Mouse (Mus musculus) CD4-positive helper T cell, adult 2 months (primary cell): ENCODE measurements around the gene Rnf114.

Experiments
- DNase-seq: peaks from one replicate; pipeline ENCODE4 v3.0.0-alpha.2; 2012; ENCODE audit warnings: low read depth, missing footprints, low spot score

Rnf114 gene

DNA sequence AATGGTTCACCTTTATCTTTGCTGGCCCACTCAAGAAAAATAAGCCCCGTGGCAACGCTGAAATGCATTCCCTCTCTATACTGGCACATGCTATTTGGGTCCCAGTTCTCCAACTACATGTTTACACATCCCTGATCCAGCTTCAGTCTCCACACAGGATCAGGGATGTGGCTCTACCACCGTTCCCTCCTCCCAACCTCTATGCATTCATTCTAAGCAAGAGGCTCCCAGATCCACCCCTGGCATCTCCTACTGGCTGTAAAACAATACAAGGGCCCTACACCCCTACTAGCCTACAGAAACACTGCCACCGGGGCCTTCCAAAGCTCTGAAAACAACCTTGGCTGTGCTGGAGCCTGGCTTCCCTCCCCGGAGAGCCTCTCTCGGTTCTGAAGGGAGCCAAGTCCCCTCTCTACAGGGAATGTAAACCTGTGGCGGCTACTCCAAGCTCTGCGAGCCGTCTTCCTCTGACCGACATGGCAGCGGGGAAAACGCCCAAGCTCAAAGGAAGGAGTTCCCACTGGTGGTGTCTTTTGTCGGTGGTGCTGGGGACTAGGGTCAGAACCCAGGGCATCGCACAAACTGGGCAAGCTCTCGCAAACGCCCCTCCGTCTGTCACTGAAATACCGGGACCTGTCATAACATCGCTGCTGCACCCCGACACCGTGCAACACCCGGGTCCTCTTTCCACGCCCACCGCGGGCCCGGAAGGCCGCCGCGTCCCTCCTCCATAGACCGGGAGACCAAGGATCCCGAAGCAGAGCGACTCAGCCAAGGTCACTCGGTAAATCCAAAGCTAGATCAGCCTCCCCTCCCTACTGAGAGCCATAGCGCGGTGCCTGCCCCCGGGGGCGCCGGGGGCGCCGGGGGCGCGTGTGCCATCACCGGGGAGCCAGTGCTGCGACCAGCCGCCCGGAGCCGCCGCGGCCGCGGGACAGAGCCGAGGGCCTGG, at the start of gene Rnf114:
Rnf114 (plus strand) TSS at position 889 of the 952 bp plus-strand sequence.
- DNase-seq = peak; percentile 71

DNA sequence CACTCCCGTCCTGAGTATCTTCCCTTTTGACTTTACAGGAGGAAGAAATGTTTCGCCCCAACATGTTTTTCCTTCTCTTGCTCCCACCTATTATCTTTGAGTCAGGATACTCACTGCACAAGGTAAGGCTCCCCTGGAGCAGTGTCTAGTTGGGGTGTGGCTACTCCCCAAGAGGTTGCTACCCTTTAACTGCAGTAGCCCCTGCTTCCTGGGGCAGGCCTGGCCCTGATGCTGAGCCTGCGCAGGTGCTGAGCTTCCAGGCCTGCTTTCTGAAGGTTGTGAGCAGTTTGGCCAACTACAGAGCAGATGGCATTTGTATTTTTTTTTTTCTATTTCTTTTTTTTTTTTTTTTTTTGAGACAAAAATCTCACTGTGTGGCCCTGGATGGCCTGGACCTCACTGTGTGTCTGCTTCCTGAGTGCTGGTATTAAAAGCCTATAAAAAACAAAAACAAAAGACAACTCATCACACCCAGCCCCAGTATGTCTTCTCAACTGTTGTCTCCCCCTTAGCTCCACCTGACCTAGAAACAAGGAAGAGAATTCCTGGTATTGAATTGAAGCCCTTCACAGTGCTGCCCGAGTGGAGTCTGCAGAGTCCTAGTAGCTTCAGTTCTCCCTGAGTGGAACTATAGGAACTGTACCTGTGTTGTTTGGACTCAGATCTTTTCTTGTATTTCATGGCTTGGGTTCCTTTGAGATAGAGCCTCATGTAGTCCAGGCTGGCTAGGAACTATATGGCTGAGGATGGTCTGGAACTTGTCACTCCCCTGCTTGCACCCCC, 48.8 kb upstream of the Rnf114 start:
- DNase-seq = no peak

- DNase-seq = no peak
These were observed 46.3 kb upstream of the Rnf114 start for GRCm38 (mm10) chr2:167445911-167446780.

- DNase-seq = no peak
These were observed 45.2 kb upstream of the Rnf114 start for GRCm38 (mm10) chr2:167447207-167447606.

DNA sequence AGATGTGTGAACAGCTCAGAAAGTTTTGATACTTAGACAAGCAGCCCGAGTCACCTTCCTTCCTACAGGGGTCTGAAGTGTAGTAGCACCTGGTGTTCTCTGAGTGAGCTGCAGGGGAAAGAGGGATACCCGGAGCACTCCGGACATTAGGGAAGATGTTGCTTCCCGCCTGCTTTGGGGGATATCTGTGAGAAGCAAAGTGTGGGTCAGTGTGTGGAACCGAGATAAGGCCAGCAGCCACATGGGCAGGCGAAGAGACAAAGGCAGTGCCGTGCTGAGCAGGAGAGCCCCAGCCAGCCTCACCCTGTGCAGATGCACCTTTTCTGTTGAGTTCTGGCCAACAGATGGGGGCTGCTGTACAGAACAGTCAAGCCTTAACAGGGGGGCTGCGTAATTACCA, 44.8 kb upstream of the Rnf114 start:
- no peak for DNase-seq

GRCm38 (mm10) chr2:167449331-167450275, 42.8 kb upstream of the Rnf114 start:
- DNase-seq = no peak

DNA sequence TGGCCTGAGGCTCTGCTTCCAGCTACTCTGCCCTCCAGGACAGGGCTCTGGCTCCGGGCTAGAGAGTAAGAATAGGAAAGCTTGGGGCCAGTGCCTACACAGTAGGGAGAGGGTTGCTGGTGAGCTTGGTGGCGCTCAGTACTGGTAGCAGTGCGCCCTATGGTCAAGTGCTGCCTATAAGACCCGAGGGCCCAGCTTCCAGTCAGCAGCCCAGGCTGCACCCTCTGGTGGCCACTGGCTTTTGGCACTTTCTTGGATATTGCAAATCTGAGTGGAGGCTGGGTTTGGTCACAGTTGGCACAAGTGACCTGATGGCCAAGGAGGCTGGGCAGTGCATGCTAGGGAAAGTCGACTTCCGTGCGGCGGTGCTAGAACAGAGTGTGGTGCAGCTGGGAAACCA, 41.8 kb upstream of the Rnf114 start:
- no peak for DNase-seq

- no peak for DNase-seq
These were observed 38.6 kb upstream of the Rnf114 start for GRCm38 (mm10) chr2:167453814-167454213.

- DNase-seq = no peak
These were observed 36.0 kb upstream of the Rnf114 start for GRCm38 (mm10) chr2:167456361-167457020.

DNA sequence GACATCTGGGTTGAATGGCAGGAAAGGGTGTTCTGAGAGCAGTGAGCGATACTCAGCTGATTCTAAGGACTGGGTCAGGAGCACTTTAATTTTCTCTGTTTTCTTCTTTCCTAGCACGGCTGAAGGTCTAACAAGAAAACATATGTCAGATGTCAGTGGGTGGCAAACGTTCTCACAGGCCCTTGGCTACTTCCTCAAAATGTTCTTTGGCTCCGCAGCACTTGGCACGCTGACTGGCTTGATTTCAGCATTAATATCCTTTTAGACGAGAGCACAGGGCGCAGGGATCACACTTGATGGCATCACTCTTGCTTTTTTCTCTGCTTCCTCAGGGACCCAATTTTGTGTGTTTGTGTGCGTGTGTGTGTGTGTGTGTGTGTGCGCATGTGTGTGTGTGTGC, 35.2 kb upstream of the Rnf114 start:
- no peak for DNase-seq

GRCm38 (mm10) chr2:167458548-167458947, 33.9 kb upstream of the Rnf114 start:
- DNase-seq = no peak

- DNase-seq = no peak
These were observed 33.2 kb upstream of the Rnf114 start for GRCm38 (mm10) chr2:167459071-167459865.

GRCm38 (mm10) chr2:167462954-167463353, 29.5 kb upstream of the Rnf114 start:
- peak; percentile 32 for DNase-seq

DNA sequence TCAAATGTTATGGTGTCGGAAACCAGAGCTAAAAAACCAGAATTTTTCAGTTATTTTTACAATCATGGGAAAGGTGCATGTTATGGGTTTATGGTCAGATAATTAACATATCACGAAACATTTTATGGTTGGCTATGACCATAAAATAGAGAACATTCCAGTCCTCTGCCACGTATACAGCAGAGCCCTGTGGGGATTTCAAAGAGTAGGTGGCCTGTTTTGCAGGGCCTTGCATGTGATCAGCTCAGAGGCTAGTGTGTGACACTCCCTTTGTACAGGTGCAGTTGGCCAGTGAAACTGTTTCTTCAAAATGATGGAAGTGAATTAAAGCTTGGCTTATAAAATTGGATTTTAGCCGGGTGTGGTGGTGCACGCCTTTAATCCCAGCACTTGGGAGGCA, 28.6 kb upstream of the Rnf114 start:
- no peak for DNase-seq

- DNase-seq = no peak
These were observed 26.5 kb upstream of the Rnf114 start for GRCm38 (mm10) chr2:167465951-167466350.

DNA sequence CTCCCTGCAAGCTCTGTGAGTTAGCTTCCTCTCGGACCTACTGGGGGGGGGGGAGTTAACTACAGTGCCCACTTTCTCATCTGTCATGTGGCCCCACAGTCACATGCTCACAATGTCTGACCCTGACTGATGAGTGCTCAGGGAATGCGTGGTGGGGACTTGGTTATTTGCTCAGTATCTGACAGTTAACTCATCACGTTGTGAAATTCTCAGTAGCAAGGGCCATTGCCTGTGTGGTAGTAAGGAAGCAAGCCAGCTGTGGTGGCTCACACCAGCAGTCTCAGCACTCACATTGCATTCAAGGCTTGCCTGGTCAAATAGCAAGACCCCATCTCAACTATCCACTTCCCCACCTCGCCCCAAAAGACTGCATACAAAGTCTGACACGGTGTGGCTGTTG, 25.2 kb upstream of the Rnf114 start:
- DNase-seq = no peak

DNA sequence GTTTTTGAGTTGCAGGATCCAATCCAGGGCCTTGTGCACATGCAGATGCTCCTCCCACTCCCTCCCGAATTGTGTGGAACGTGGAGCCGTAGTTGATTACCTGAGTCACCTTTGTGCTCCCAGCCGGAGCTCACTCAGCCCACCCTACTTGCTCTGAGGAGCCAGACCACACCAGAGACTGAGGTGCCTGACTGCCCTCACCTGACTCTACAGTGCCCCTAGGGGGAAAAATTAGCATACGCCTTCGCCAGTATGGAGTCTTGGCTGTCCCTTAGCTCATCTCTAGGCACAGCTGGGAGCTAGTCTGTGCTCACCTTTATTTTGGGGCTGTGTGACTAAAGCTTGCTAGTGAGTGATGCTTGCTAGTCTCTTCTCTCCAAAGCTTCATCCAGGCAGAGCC, 24.0 kb upstream of the Rnf114 start:
- DNase-seq = no peak

GRCm38 (mm10) chr2:167470611-167471010, 21.8 kb upstream of the Rnf114 start:
- DNase-seq = no peak

GRCm38 (mm10) chr2:167471585-167471984, 20.9 kb upstream of the Rnf114 start:
- no peak for DNase-seq
